Mouse (Mus musculus) kidney, embryonic 14.5 days (tissue): ENCODE measurements around the gene Smim11. TPM values are rescaled to one million over a fixed set of nuclear protein-coding genes. Genes with fewer than 3 reads are reported as not detected.
A peak's percentile ranks its signal among the peaks of the same experiment; 100 is the strongest.

Experiments used
- ATAC-seq: fragments of 200-750 bp; cut with Nextera tagmentation; 2 replicates; pipeline ENCODE4 v1.8.0; 2017; ENCODE audit warnings: moderate number of reproducible peaks, mild to moderate bottlenecking, moderate TSS enrichment, moderate library complexity; ENCODE audit not compliant: low FRiP score, low TSS enrichment
- H3K27ac ChIP-seq: fragments of 300-500 bp; sonication (generic); 2 replicates; pipeline ENCODE4 v1.5.1; 2014; ENCODE audit warnings: low read depth, mild to moderate bottlenecking, low read length, moderate library complexity, mixed read lengths
- H3K27me3 ChIP-seq: fragments of 300-500 bp; sonication (generic); 2 replicates; pipeline ENCODE4 v1.6.1; 2014; ENCODE audit warnings: mild to moderate bottlenecking, low read length; ENCODE audit not compliant: control insufficient read depth, insufficient read depth
- H3K36me3 ChIP-seq: fragments of 300-500 bp; sonication (generic); 2 replicates; pipeline ENCODE4 v1.6.1; 2014; ENCODE audit warnings: low read length, mixed read lengths; ENCODE audit not compliant: control insufficient read depth, insufficient read depth
- H3K4me1 ChIP-seq: fragments of 300-500 bp; sonication (generic); 2 replicates; pipeline ENCODE4 v1.6.1; 2014; ENCODE audit warnings: low read length, mixed read lengths; ENCODE audit not compliant: control insufficient read depth, insufficient read depth
- H3K4me2 ChIP-seq: fragments of 300-500 bp; sonication (generic); replicated peaks from 2 replicates; pipeline ENCODE4 v1.6.1; 2014; ENCODE audit warnings: low read depth, mild to moderate bottlenecking, low read length
- H3K4me3 ChIP-seq: fragments of 300-500 bp; sonication (generic); 2 replicates; pipeline ENCODE4 v1.5.1; 2014; ENCODE audit warnings: mild to moderate bottlenecking, low read length
- H3K9ac ChIP-seq: fragments of 300-500 bp; sonication (generic); 2 replicates; pipeline ENCODE4 v1.6.1; 2014; ENCODE audit warnings: low read depth, mild to moderate bottlenecking, low read length, moderate library complexity
- H3K9me3 ChIP-seq: fragments of 300-500 bp; sonication (generic); 2 replicates; pipeline ENCODE4 v1.6.1; 2016; ENCODE audit warnings: low read length; ENCODE audit not compliant: control insufficient read depth
- WGBS: fragments of 180-500 bp; shearing (Covaris S2); extraction: QIAGEN DNeasy Blood & Tissue Kit; methylation state at CpG from one replicate; pipeline ENCODE4 v1.1.7; 2014; 5-methylcytosine and 5-hydroxymethylcytosine counted together
- polyA plus RNA-seq: library from polyadenylated mRNA; unstranded; fragments of >200 nt; fragmentation: Nextera tagmentation; extraction: Ambion mirVana; gene quantifications from 2 replicates; pipeline ENCODE4 v1.2.1, GENCODE M21; 2014

The Smim11 gene
- polyA plus RNA-seq, 1 experiment from 2014 or later, result 125 TPM

DNA sequence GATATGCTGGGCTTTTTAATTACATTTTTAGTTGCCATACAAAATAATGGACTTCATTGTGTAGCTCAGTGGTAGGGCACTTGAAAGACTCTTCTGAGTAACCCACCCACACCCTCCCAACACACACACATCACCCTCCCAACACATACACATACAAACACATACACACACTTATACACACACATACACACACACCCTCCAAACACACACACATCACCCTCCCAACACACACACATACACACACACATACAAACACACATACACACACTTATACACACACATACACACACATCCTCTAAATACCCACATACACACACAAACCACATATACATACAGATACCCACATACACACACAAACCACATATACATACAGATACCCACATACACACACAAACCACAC is 11.0 kb upstream of the Smim11 start:
- Histone ChIP-seq H3K27me3 (0 out of 2 replicates have a peak, but pooled peaks cover 3% of the 10 kb centered on the region), H3K9me3 (no peaks in the 10 kb centered on the region), H3K27ac (no peak overlapping the region), H3K4me3 (no peak overlapping the region), H3K4me1 (no peaks in the 10 kb centered on the region), H3K36me3 (no peaks in the 10 kb centered on the region), H3K9ac (no peak overlapping the region), H3K4me2 (no peak overlapping the region)
- no peak for ATAC-seq

DNA sequence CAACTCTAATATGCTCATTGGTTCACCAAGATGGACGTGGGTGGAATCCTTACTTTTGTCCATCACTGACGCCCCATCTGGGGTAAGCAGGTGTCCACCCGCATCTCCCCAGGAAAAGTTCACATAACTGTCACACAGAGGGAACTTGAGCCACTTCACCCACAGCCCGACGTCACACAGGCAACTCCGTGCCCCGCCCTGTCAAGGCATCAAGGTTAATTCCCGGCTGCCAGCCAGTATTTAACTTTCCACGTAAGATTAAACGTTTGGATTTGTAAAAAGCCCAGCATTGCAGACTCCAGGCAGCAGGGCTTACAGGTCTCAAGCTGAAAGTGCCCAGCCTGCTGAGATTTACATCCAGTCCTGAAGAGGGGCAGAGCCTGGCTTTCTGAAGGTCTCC is 9.0 kb upstream of the Smim11 start, which contains the start of gene Kcne2:
Gene Kcne2, plus strand, starts transcription at position 289 of the 400 bp plus-strand sequence.
- Histone ChIP-seq H3K27ac (no peak within 1 kb of the TSS), H3K4me3 (no peak within 1 kb of the TSS), H3K4me1 (no peaks in the 10 kb centered on the region), H3K4me2 (no peak within 1 kb of the TSS), H3K27me3 (no peaks in the 10 kb centered on the region), H3K9ac (no peak within 1 kb of the TSS), H3K36me3 (no peaks in the 10 kb centered on the region), H3K9me3 (no peaks in the 10 kb centered on the region)
- 71% methylated on average over 10 of the region's 10 CpGs for WGBS
- ATAC-seq, result no peak

DNA sequence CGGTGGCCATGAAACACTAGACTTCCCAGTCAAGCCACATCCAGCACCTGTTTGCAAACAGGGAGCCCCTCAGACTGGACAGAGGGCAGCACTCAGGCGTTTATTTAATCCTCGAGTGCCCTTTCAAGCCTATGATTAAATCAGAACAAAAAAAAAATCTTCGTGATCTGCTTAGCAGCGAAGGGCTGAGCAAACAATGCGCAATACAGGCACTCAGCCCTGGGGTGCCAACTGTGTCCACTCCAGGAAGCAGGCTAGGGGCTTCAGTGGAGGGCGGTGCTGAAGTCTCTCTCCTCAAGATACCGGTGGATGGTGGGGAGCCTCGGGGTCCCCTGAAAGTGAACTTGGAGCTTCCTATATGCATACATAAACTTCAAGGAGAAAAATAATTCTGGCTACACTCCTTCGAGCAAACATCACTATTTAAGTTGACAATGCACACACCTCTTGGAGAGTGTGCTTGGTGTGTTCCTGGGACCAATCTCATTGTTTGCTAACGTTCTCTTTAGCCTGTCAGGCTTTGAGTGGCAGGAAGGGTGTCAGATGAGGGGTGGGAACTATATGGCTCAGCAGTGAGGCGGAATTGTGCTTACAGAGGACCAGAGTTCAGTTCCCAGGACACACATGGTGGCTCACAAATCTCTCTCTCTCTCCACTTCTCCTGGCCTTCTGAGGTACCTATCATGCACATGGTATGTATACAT is 6.7 kb upstream of the Smim11 start:
- no peaks in the 10 kb centered on the region for H3K9me3 ChIP-seq
- H3K4me1 ChIP-seq, result no peaks in the 10 kb centered on the region
- no peak overlapping the region for H3K9ac ChIP-seq
- no peak overlapping the region for H3K4me3 ChIP-seq
- no peak overlapping the region for H3K27ac ChIP-seq
- WGBS, result 61% methylated on average over 12 of the region's 12 CpGs
- no peaks in the 10 kb centered on the region for H3K27me3 ChIP-seq
- no peak for ATAC-seq
- no peak overlapping the region for H3K4me2 ChIP-seq
- H3K36me3 ChIP-seq, result no peaks in the 10 kb centered on the region

DNA sequence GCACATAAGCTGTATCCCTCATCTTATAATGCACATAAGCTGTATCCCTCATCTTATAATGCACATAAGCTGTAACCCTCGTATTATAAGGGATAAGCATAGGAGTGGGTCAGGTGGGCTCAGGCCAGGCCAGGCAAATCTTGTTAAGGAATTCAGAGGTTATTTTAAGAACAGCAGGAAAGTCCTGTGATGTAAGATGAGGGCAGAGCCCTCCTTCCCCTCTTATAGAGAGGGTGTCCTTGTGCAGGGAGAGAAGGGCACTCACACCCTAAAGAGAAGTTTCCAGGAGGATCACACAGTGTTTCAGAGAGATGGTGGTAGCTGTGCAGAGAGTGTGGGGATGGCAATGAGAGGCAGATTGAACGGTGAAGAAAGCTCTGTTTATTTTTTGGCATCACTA is 5.8 kb upstream of the Smim11 start:
- Histone ChIP-seq H3K4me3 (no peak overlapping the region), H3K36me3 (no peaks in the 10 kb centered on the region), H3K4me1 (peaks cover under 1% of the 10 kb centered on the region; the same call in 1 of the 2 replicates), H3K4me2 (no peak overlapping the region), H3K27me3 (no peaks in the 10 kb centered on the region), H3K9me3 (no peaks in the 10 kb centered on the region), H3K27ac (no peak overlapping the region), H3K9ac (no peak overlapping the region)
- no peak for ATAC-seq
- 79% methylated on average over 2 of the region's 2 CpGs for WGBS

DNA sequence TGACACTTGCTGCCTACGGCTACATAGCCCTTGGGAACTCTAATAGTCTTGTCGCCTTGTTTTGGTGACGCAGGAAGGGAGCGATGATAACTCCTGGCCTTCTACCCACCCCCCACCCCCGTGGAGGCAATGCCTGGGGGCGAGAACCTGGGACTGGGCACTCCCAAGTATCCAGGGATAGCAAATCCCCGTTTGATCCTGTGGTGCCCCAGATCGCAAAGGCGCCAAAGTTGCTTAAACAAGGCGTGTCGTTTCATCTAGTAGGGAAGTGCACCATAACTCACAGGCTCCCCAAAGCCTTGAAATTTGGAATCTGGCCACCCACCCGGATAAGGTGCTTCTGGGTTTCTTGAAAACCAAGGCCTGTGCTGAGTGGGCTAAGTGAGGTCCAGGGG is 323 bp downstream of the Smim11 start:
- ATAC-seq, result peak; percentile 77
- Histone ChIP-seq H3K36me3 (peaks cover 7% of the 10 kb centered on the region; the same call in 1 of the 2 replicates), H3K4me3 (peak overlapping the region; percentile 48), H3K9me3 (no peaks in the 10 kb centered on the region), H3K4me1 (peaks cover 16% of the 10 kb centered on the region), H3K27ac (no peak overlapping the region), H3K4me2 (peak overlapping the region; percentile 72), H3K27me3 (no peaks in the 10 kb centered on the region), H3K9ac (peak overlapping the region; percentile 57)
- WGBS, result 1% methylated on average over 12 of the region's 12 CpGs

DNA sequence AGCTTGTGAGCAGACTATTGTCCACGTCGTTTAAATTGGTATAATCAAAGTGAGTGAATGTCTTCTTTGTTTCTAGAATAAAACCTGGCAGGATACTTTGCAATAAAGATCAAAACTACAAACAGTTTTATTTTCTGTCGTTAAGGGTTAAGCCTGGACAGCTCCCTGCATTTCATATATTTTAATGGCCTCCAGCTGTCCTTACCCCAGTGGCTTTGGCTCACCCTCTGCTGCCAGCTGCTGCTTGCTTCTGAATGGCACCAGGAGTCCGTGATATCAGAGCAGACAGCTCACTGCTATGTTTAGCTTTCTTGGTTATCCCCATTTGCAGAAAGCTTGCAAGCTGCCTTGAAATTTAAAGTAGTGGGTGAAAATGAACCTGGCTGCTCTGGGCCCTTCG is 903 bp downstream of the Smim11 start:
- Histone ChIP-seq H3K4me3 (peak overlapping the region; percentile 48), H3K9me3 (no peaks in the 10 kb centered on the region), H3K4me1 (peaks cover 16% of the 10 kb centered on the region), H3K27ac (no peak overlapping the region), H3K9ac (peak overlapping the region; percentile 57), H3K36me3 (peaks cover 10% of the 10 kb centered on the region; the same call in 1 of the 2 replicates), H3K27me3 (no peaks in the 10 kb centered on the region), H3K4me2 (peak overlapping the region; percentile 72)
- no peak for ATAC-seq
- WGBS, result 29% methylated on average over 5 of the region's 5 CpGs

DNA sequence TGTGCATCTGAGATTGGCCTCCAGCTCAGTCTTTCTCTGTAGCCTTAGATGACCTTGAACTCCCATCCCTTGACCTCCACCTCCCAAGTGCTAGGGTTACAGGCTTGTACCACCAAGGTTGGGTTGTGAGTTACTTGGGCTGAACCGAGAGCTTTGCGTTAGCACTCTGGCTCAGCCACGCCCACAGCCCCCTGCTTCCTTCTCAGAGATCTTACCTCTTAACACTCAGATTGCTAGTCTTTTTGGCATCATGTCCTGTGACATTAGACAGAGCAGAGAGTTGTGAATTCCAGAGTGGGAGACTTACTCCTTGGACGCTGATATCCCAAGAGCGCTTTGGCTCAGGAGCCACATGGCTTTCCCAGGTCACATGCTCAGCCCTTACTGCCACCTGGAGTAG is 1.4 kb downstream of the Smim11 start:
- H3K36me3 ChIP-seq, result peaks cover 15% of the 10 kb centered on the region; the same call in 1 of the 2 replicates
- peaks cover 16% of the 10 kb centered on the region for H3K4me1 ChIP-seq
- H3K27ac ChIP-seq, result no peak overlapping the region
- no peaks in the 10 kb centered on the region for H3K9me3 ChIP-seq
- peak overlapping the region; percentile 72 for H3K4me2 ChIP-seq
- no peaks in the 10 kb centered on the region for H3K27me3 ChIP-seq
- H3K4me3 ChIP-seq, result no peak overlapping the region
- WGBS, result 62% methylated on average over 5 of the region's 5 CpGs
- no peak for ATAC-seq
- H3K9ac ChIP-seq, result peak overlapping the region; percentile 57; the same call in 1 of the 2 replicates

DNA sequence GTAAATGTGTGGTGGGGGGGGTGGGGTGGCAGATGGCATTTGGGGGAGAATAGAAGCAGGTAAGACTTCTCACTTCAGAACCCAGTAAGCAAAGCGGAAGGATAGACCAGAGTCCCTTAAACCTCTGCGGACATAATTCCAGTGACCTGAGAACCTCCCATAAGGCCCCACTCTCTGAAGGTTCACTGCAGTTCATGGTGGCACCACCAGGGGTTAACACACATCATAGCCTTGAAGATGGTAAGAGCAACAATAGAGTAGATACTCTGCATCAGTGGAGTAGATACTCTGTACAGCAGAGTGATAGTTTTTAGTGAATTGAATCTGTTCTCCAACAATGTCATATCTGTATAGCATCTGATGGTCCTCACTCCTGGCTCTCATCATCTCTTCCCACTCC is 4.4 kb downstream of the Smim11 start:
- no peak overlapping the region for H3K4me2 ChIP-seq
- H3K4me3 ChIP-seq, result no peak overlapping the region
- no peak overlapping the region for H3K9ac ChIP-seq
- H3K4me1 ChIP-seq, result peaks cover 14% of the 10 kb centered on the region
- peaks cover 29% of the 10 kb centered on the region for H3K36me3 ChIP-seq
- WGBS, result 95% methylated on average over 2 of the region's 2 CpGs
- H3K9me3 ChIP-seq, result no peaks in the 10 kb centered on the region
- no peaks in the 10 kb centered on the region for H3K27me3 ChIP-seq
- no peak for ATAC-seq
- no peak overlapping the region for H3K27ac ChIP-seq

DNA sequence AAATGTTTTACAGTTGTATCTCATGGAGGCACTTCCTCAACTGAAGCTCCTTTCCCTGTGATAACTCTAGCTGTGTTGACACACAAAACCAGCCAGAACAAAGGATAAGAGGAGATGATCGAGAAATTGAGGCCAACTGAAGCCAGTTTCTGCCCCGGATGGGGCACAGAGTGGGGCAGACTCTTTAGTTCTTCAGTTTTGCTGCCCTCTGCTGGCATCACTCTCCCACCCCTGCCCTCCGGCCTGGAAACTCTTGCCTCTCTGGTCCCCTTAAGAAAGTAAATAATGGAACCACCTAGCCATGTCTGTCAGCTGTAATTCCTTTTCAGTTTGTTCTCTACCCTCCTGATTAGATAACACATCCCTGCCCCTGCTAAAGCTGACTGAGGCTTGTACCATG is 6.9 kb downstream of the Smim11 start:
- ATAC-seq, result no peak
- H3K27ac ChIP-seq, result no peak overlapping the region
- H3K4me1 ChIP-seq, result no peaks in the 10 kb centered on the region; the same call in 1 of the 2 replicates
- no peaks in the 10 kb centered on the region for H3K27me3 ChIP-seq
- H3K4me3 ChIP-seq, result no peak overlapping the region
- H3K36me3 ChIP-seq, result peaks cover 41% of the 10 kb centered on the region
- no peaks in the 10 kb centered on the region for H3K9me3 ChIP-seq
- H3K4me2 ChIP-seq, result no peak overlapping the region
- WGBS, result 86% methylated on average over 3 of the region's 3 CpGs
- H3K9ac ChIP-seq, result no peak overlapping the region
